Mouse (Mus musculus) stomach, postnatal 0 days (tissue): Measurements from ENCODE around the gene Bcap31.

Experiments
- CTCF ChIP-seq: IDR thresholded peaks from 2 replicates; pipeline ENCODE4 v1.5.1; 2016; ENCODE audit warnings: antibody characterized with exemption, low read depth, mild to moderate bottlenecking, moderate library complexity
- EP300 ChIP-seq: optimal IDR thresholded peaks from 2 replicates; pipeline ENCODE3; 2016; ENCODE audit warnings: antibody characterized with exemption

DNA sequence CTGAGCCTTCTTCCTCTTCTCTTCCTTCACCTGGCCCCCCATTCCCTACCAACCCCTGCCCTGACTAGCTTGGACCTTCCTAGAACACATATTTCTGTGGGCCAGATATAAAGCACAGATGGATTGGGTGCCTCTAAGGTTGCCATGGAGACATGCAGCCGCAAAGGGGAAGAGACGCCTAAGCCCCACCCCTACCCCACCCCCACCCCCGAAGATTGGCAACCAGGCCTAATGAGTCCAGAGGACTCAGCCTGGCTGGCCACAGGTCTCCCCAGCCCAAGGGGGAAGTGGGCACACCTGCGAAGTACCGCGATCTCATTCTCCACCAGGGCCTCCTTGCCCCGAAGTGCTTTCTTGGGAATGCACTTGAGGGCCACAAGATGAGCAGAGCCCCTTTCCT, 57.6 kb downstream of the Bcap31 start:
- no peak for TF ChIP-seq CTCF
- no peak for TF ChIP-seq EP300
